Mouse (Mus musculus) liver, embryonic 12.5 days (tissue): ENCODE measurements around the gene Hectd3. TPM values are rescaled to one million over a fixed set of nuclear protein-coding genes. Genes with fewer than 3 reads are reported as not detected.

Source experiments
- ATAC-seq: fragments of 200-750 bp; cut with Nextera tagmentation; 2 replicates; pipeline ENCODE4 v1.8.0; 2017; ENCODE audit warnings: moderate number of reproducible peaks, mild to moderate bottlenecking, moderate library complexity
- H3K27ac ChIP-seq: fragments of 300-500 bp; sonication (generic); 2 replicates; pipeline ENCODE4 v1.5.1; 2016; ENCODE audit warnings: mild to moderate bottlenecking
- H3K27me3 ChIP-seq: fragments of 300-500 bp; sonication (generic); replicated peaks from 2 replicates; pipeline ENCODE4 v1.6.1; 2016; ENCODE audit warnings: mild to moderate bottlenecking, moderate library complexity
- H3K36me3 ChIP-seq: fragments of 300-500 bp; sonication (generic); 2 replicates; pipeline ENCODE4 v1.6.1; 2016; ENCODE audit warnings: mild to moderate bottlenecking, moderate library complexity
- H3K4me1 ChIP-seq: fragments of 300-500 bp; sonication (generic); 2 replicates; pipeline ENCODE4 v1.6.1; 2016
- H3K4me2 ChIP-seq: fragments of 300-500 bp; sonication (generic); 2 replicates; pipeline ENCODE4 v1.6.1; 2016; ENCODE audit warnings: mild to moderate bottlenecking, moderate library complexity
- H3K4me3 ChIP-seq: fragments of 300-500 bp; sonication (generic); 2 replicates; pipeline ENCODE4 v1.5.1; 2016; ENCODE audit warnings: mild to moderate bottlenecking, moderate library complexity
- H3K9ac ChIP-seq: fragments of 300-500 bp; sonication (generic); 2 replicates; pipeline ENCODE4 v1.6.1; 2016; ENCODE audit warnings: mild to moderate bottlenecking, moderate library complexity
- H3K9me3 ChIP-seq: fragments of 300-500 bp; sonication (generic); replicated peaks from 2 replicates; pipeline ENCODE4 v1.6.1; 2016; ENCODE audit warnings: mild to moderate bottlenecking, moderate library complexity
- WGBS: fragments of 180-500 bp; shearing (Covaris S2); methylation state at CpG from one replicate; pipeline ENCODE4 v1.1.7; 2016; ENCODE audit not compliant: insufficient replicate concordance; 5-methylcytosine and 5-hydroxymethylcytosine counted together
- polyA plus RNA-seq: library from polyadenylated mRNA; unstranded; fragments of >200 nt; fragmentation: Nextera tagmentation; extraction: Ambion mirVana; gene quantifications from 2 replicates; pipeline ENCODE4 v1.2.1, GENCODE M21; 2016

Hectd3 gene
- polyA plus RNA-seq = 11.8 TPM in 2 replicates

GRCm38 (mm10) chr4:116995131-116995797 is at the start of gene Hectd3:
Hectd3 (plus strand) TSS chr4:116995317.
- Histone ChIP-seq H3K4me1 (peaks cover 48% of the 10 kb centered on the region), H3K9ac (peak within 1 kb of the TSS; percentile 92), H3K4me3 (peak within 1 kb of the TSS; percentile 97), H3K27ac (peak within 1 kb of the TSS; percentile 99), H3K36me3 (peaks cover 61% of the 10 kb centered on the region), H3K9me3 (no peaks in the 10 kb centered on the region), H3K4me2 (peak within 1 kb of the TSS; percentile 84), H3K27me3 (no peaks in the 10 kb centered on the region)
- ATAC-seq = peak; percentile 66
- under 1% methylated on average over 55 of the region's 58 CpGs for WGBS

- H3K4me3 ChIP-seq = no peak overlapping the region
- no peaks in the 10 kb centered on the region for H3K9me3 ChIP-seq
- H3K27ac ChIP-seq = no peak overlapping the region
- no peaks in the 10 kb centered on the region for H3K27me3 ChIP-seq
- no peak for ATAC-seq
- WGBS = 47% methylated on average over 1 of the region's 1 CpGs
- no peaks in the 10 kb centered on the region for H3K4me1 ChIP-seq
- H3K9ac ChIP-seq = no peak overlapping the region
- H3K36me3 ChIP-seq = no peaks in the 10 kb centered on the region
- H3K4me2 ChIP-seq = no peak overlapping the region
These were observed 43.5 kb upstream of the Hectd3 start for GRCm38 (mm10) chr4:116951642-116952041.

GRCm38 (mm10) chr4:116954951-116955350 is 40.2 kb upstream of the Hectd3 start:
- H3K9ac ChIP-seq = no peak overlapping the region
- ATAC-seq = no peak
- 80% methylated on average over 7 of the region's 7 CpGs for WGBS
- H3K27me3 ChIP-seq = no peaks in the 10 kb centered on the region
- H3K4me1 ChIP-seq = no peaks in the 10 kb centered on the region
- H3K27ac ChIP-seq = no peak overlapping the region
- H3K36me3 ChIP-seq = no peaks in the 10 kb centered on the region
- H3K9me3 ChIP-seq = no peaks in the 10 kb centered on the region
- no peak overlapping the region for H3K4me2 ChIP-seq
- no peak overlapping the region for H3K4me3 ChIP-seq

GRCm38 (mm10) chr4:116976503-116976902 is 18.6 kb upstream of the Hectd3 start:
- H3K4me3 ChIP-seq = no peak overlapping the region
- WGBS = 41% methylated on average over 2 of the region's 2 CpGs
- H3K4me2 ChIP-seq = no peak overlapping the region
- no peak for ATAC-seq
- H3K9ac ChIP-seq = no peak overlapping the region
- H3K36me3 ChIP-seq = no peaks in the 10 kb centered on the region
- H3K4me1 ChIP-seq = no peaks in the 10 kb centered on the region
- no peaks in the 10 kb centered on the region for H3K27me3 ChIP-seq
- H3K27ac ChIP-seq = no peak overlapping the region
- no peaks in the 10 kb centered on the region for H3K9me3 ChIP-seq

- 81% methylated on average over 7 of the region's 7 CpGs for WGBS
- no peaks in the 10 kb centered on the region for H3K9me3 ChIP-seq
These were observed 9.4 kb upstream of the Hectd3 start for GRCm38 (mm10) chr4:116985681-116986080.

GRCm38 (mm10) chr4:116986400-116987121 is 8.6 kb upstream of the Hectd3 start:
- peak; percentile 64 for ATAC-seq
- Histone ChIP-seq H3K9me3 (no peaks in the 10 kb centered on the region), H3K27ac (no peak overlapping the region), H3K4me3 (no peak overlapping the region), H3K27me3 (no peaks in the 10 kb centered on the region), H3K4me1 (peaks cover 19% of the 10 kb centered on the region), H3K4me2 (no peak overlapping the region), H3K9ac (no peak overlapping the region), H3K36me3 (peaks cover 37% of the 10 kb centered on the region)
- 58% methylated on average over 17 of the region's 17 CpGs for whole genome bisulfite sequencing

More at GRCm38 (mm10) chr4:116985681-116986080, 9.4 kb upstream of the Hectd3 start:
- no peak overlapping the region for H3K9ac ChIP-seq
- no peak for ATAC-seq
- no peak overlapping the region for H3K27ac ChIP-seq
- no peak overlapping the region for H3K4me3 ChIP-seq
- peaks cover 11% of the 10 kb centered on the region for H3K4me1 ChIP-seq
- no peaks in the 10 kb centered on the region for H3K27me3 ChIP-seq
- H3K4me2 ChIP-seq = no peak overlapping the region
- H3K36me3 ChIP-seq = peaks cover 28% of the 10 kb centered on the region

GRCm38 (mm10) chr4:116987122-116987456 is 8.0 kb upstream of the Hectd3 start:
- no peaks in the 10 kb centered on the region for H3K27me3 ChIP-seq
- peaks cover 42% of the 10 kb centered on the region for H3K36me3 ChIP-seq
- no peaks in the 10 kb centered on the region for H3K9me3 ChIP-seq
- no peak overlapping the region for H3K27ac ChIP-seq
- no peak for ATAC-seq
- H3K4me2 ChIP-seq = no peak overlapping the region
- 76% methylated on average over 5 of the region's 5 CpGs for WGBS
- no peak overlapping the region for H3K4me3 ChIP-seq
- peaks cover 24% of the 10 kb centered on the region for H3K4me1 ChIP-seq
- H3K9ac ChIP-seq = no peak overlapping the region

GRCm38 (mm10) chr4:116989731-116990130 is 5.4 kb upstream of the Hectd3 start:
- peaks cover 55% of the 10 kb centered on the region for H3K36me3 ChIP-seq
- H3K27me3 ChIP-seq = no peaks in the 10 kb centered on the region
- H3K4me1 ChIP-seq = peaks cover 42% of the 10 kb centered on the region
- H3K4me3 ChIP-seq = no peak overlapping the region
- no peaks in the 10 kb centered on the region for H3K9me3 ChIP-seq
- ATAC-seq = no peak
- WGBS = 81% methylated on average over 6 of the region's 6 CpGs
- no peak overlapping the region for H3K4me2 ChIP-seq
- H3K9ac ChIP-seq = no peak overlapping the region
- no peak overlapping the region for H3K27ac ChIP-seq

GRCm38 (mm10) chr4:116991366-116991765 is 3.8 kb upstream of the Hectd3 start:
- peak overlapping the region; percentile 92; the same call in 1 of the 2 replicates for H3K9ac ChIP-seq
- H3K9me3 ChIP-seq = no peaks in the 10 kb centered on the region
- H3K4me3 ChIP-seq = peak overlapping the region; percentile 97
- H3K27me3 ChIP-seq = no peaks in the 10 kb centered on the region
- WGBS = 18% methylated on average over 7 of the region's 7 CpGs
- H3K27ac ChIP-seq = peak overlapping the region; percentile 99; the same call in 1 of the 2 replicates
- peaks cover 55% of the 10 kb centered on the region for H3K36me3 ChIP-seq
- H3K4me1 ChIP-seq = peaks cover 44% of the 10 kb centered on the region
- ATAC-seq = no peak
- peak overlapping the region; percentile 84 for H3K4me2 ChIP-seq

GRCm38 (mm10) chr4:116993672-116994621 is 1.2 kb upstream of the Hectd3 start, which contains the start of gene Urod:
Urod (minus strand) TSS chr4:116994413.
- Histone ChIP-seq H3K4me2 (peak within 1 kb of the TSS; percentile 84), H3K4me1 (peaks cover 48% of the 10 kb centered on the region), H3K9me3 (no peaks in the 10 kb centered on the region), H3K27ac (peak within 1 kb of the TSS; percentile 99), H3K9ac (peak within 1 kb of the TSS; percentile 92), H3K4me3 (peak within 1 kb of the TSS; percentile 97), H3K36me3 (peaks cover 61% of the 10 kb centered on the region), H3K27me3 (no peaks in the 10 kb centered on the region)
- peak; percentile 89 for ATAC-seq
- under 1% methylated on average over 38 of the region's 38 CpGs for WGBS

GRCm38 (mm10) chr4:116995798-116996135 is 650 bp downstream of the Hectd3 start:
- WGBS = 1% methylated on average over 16 of the region's 16 CpGs
- Histone ChIP-seq H3K36me3 (peaks cover 61% of the 10 kb centered on the region), H3K9ac (peak overlapping the region; percentile 92), H3K4me3 (peak overlapping the region; percentile 97), H3K9me3 (no peaks in the 10 kb centered on the region), H3K4me1 (peaks cover 43% of the 10 kb centered on the region), H3K27ac (peak overlapping the region; percentile 90), H3K27me3 (no peaks in the 10 kb centered on the region), H3K4me2 (peak overlapping the region; percentile 82)
- no peak for ATAC-seq
